Mouse (Mus musculus): Measurements from ENCODE around the gene Pklr.

- TF ChIP-seq CTCF (IDR thresholded peaks at IDR 0.05; ENCODE audit: borderline replicate concordance, control insufficient read depth, extremely low read depth, insufficient read depth, low read length, poor library complexity), result no peak
- TF ChIP-seq POLR2A (IDR thresholded peaks at IDR 0.05; ENCODE audit: control insufficient read depth, extremely low read depth, insufficient read depth, low read length, poor library complexity), result no peak
Measured at GRCm38 (mm10) chr3:89115522-89115921, 20.4 kb upstream of the Pklr start.

Measured in thymus, adult 2 months (tissue).